ENCODE assay signal across 11 mouse cellular contexts in the genomic region with DNA sequence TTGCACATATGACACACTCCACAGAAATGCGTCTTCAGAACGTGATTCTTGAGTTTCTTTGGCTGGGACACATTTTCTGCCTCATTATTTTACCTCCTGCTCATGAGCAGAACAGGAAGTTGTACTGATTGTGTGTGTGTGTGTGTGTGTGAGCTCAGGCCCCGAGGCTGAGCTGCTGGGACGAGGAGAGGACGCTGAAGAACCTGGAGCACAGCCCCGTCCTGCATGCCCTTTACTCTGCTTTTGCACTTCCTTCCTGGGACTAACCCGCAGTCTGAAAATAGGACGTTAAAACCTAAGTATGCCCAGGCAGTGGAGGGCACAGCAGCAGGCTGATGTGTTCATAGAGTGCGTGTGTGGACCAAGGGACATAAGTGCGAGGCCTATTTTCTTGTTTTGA. TPM values are rescaled to one million over a fixed set of nuclear protein-coding genes. Genes with fewer than 3 reads are reported as not detected.
DNase-seq lines count a peak whose midpoint lies in the region; ATAC-seq and TF ChIP-seq lines count a peak whose summit lies in the region.
"Had no signal": no experiment of that assay in that cellular context is flagged by ENCODE, and none has a peak within 500 bp of the region (broad histone marks: within the 10 kb centered on the region; RNA-seq: fewer than 3 reads in every experiment).

No protein-coding gene starts in this region.

- no peaks in the 10 kb centered on the region for H3K9me3 ChIP-seq in embryonic facial prominence, embryonic 11.5 days (replicated peaks; ENCODE audit: control insufficient read depth, low read length)
- H3K9me3 ChIP-seq in heart, postnatal 0 days (replicated peaks; ENCODE audit: control insufficient read depth, low read length), result no peaks in the 10 kb centered on the region
- H3K9me3 ChIP-seq in liver, embryonic 13.5 days (replicated peaks), result no peaks in the 10 kb centered on the region
- H3K9me3 ChIP-seq: G1E; midbrain, embryonic 10.5 days; neural tube, embryonic 15.5 days had no signal

- no peak overlapping the region for H3K4me2 ChIP-seq in embryonic facial prominence, embryonic 11.5 days (ENCODE audit: low read depth, low read length)
- H3K4me2 ChIP-seq in heart, postnatal 0 days (ENCODE audit: low read depth, low read length), result peak overlapping the region; percentile 15; the same call in 1 of the 2 replicates
- H3K4me2 ChIP-seq in liver, embryonic 13.5 days, result no peak overlapping the region
- H3K4me2 ChIP-seq: neural tube, embryonic 15.5 days had no signal

- peak; percentile 23 for DNase-seq in kidney, adult 9 months
- no peak for DNase-seq in kidney, adult 18-20 months
- DNase-seq in embryonic facial prominence, embryonic 11.5 days (ENCODE audit: low spot score), result peak; percentile 32
- no peak for DNase-seq in heart, postnatal 0 days (ENCODE audit: low spot score)
- DNase-seq in liver, embryonic 13.5 days, result no peak
- no peak for DNase-seq in adrenal gland, postnatal 25 days
- DNase-seq: forebrain, postnatal 0 days had no signal

- H3K4me1 ChIP-seq in embryonic facial prominence, embryonic 11.5 days (ENCODE audit: control insufficient read depth, insufficient read depth, low read length), result peaks cover 5% of the 10 kb centered on the region
- H3K4me1 ChIP-seq in heart, postnatal 0 days (ENCODE audit: control insufficient read depth, insufficient read depth), result peaks cover 10% of the 10 kb centered on the region; the same call in 1 of the 2 replicates
- H3K4me1 ChIP-seq in liver, embryonic 13.5 days (replicated peaks), result no peaks in the 10 kb centered on the region
- H3K4me1 ChIP-seq: midbrain, embryonic 10.5 days had no signal

- no peaks in the 10 kb centered on the region for H3K27me3 ChIP-seq in embryonic facial prominence, embryonic 11.5 days (ENCODE audit: control insufficient read depth, insufficient read depth, low read length)
- H3K27me3 ChIP-seq in heart, postnatal 0 days (ENCODE audit: control insufficient read depth, insufficient read depth, low read length), result no peaks in the 10 kb centered on the region
- H3K27me3 ChIP-seq in liver, embryonic 13.5 days, result no peaks in the 10 kb centered on the region
- H3K27me3 ChIP-seq: neural tube, embryonic 15.5 days had no signal

- TF ChIP-seq CTCF in heart, postnatal 0 days (IDR thresholded peaks at IDR 0.05; ENCODE audit: low read depth), result no peak

- WGBS in embryonic facial prominence, embryonic 11.5 days, result 22% methylated on average over 10 of the region's 10 CpGs
- WGBS in heart, postnatal 0 days, result 27% methylated on average over 10 of the region's 10 CpGs
- 19% methylated on average over 10 of the region's 10 CpGs for WGBS in liver, embryonic 13.5 days (ENCODE audit: insufficient replicate concordance)

- no peak overlapping the region for H3K9ac ChIP-seq in embryonic facial prominence, embryonic 11.5 days (replicated peaks; ENCODE audit: low read length)
- no peak overlapping the region; the same call in 1 of the 2 replicates for H3K9ac ChIP-seq in heart, postnatal 0 days (replicated peaks; ENCODE audit: low read depth, low read length)
- no peak overlapping the region for H3K9ac ChIP-seq in liver, embryonic 13.5 days
- H3K9ac ChIP-seq: forebrain, postnatal 0 days; neural tube, embryonic 15.5 days had no signal

- no peak overlapping the region for H3K4me3 ChIP-seq in embryonic facial prominence, embryonic 11.5 days (ENCODE audit: low read depth, low read length)
- no peak overlapping the region for H3K4me3 ChIP-seq in heart, postnatal 0 days (ENCODE audit: low read depth, low read length)
- no peak overlapping the region for H3K4me3 ChIP-seq in liver, embryonic 13.5 days (replicated peaks)
- H3K4me3 ChIP-seq: midbrain, embryonic 10.5 days; neural tube, embryonic 15.5 days had no signal

- H3K36me3 ChIP-seq in embryonic facial prominence, embryonic 11.5 days (replicated peaks; ENCODE audit: control insufficient read depth, insufficient read depth, low read depth, low read length), result no peaks in the 10 kb centered on the region
- H3K36me3 ChIP-seq in heart, postnatal 0 days (replicated peaks; ENCODE audit: control insufficient read depth, insufficient read depth, low read length), result no peaks in the 10 kb centered on the region
- no peaks in the 10 kb centered on the region for H3K36me3 ChIP-seq in liver, embryonic 13.5 days
- H3K36me3 ChIP-seq: G1E; midbrain, embryonic 10.5 days; neural tube, embryonic 15.5 days had no signal

- TF ChIP-seq EP300 in heart, postnatal 0 days (IDR thresholded peaks at IDR 0.05; ENCODE audit: low read depth), result peak; percentile 9; the same call in 1 of the 2 replicates

- no peak for ATAC-seq in embryonic facial prominence, embryonic 11.5 days (replicated peaks; ENCODE audit: insufficient number of reproducible peaks, low FRiP score, low TSS enrichment, low read depth)
- ATAC-seq in heart, postnatal 0 days (ENCODE audit: insufficient read depth, low read depth), result peak; percentile 60
- no peak for ATAC-seq in liver, embryonic 13.5 days (ENCODE audit: low read depth)
- ATAC-seq in megakaryocyte-erythroid progenitor cell, adult 5-6 weeks (replicated peaks; ENCODE audit: low FRiP score, low TSS enrichment, poor library complexity, severe bottlenecking), result no peak
- ATAC-seq: forebrain, postnatal 0 days had no signal

- no peak overlapping the region for H3K27ac ChIP-seq in embryonic facial prominence, embryonic 11.5 days (replicated peaks; ENCODE audit: low read depth, low read length)
- H3K27ac ChIP-seq in heart, postnatal 0 days (ENCODE audit: low read depth), result peak overlapping the region; percentile 70
- peak overlapping the region; percentile 5; the same call in 1 of the 2 replicates for H3K27ac ChIP-seq in liver, embryonic 13.5 days
- H3K27ac ChIP-seq: midbrain, embryonic 10.5 days; neural tube, embryonic 15.5 days had no signal

RNA-seq across cellular contexts. Expression of a gene that starts 33.9 kb away (rescaled TPM):
- 40.2 and 42.3 TPM in 2 replicates for polyA plus RNA-seq in embryonic facial prominence, embryonic 11.5 days (2014; fragmentation: Nextera tagmentation; extraction: Ambion mirVana)
- 6.1 and 13.2 TPM in 2 replicates for total RNA-seq in heart, postnatal 0 days (2014; rRNA removed; ENCODE audit: low replicate concordance)
- 3.6 and 3.9 TPM in 2 replicates for polyA plus RNA-seq in heart, postnatal 0 days (2015; fragmentation: Nextera tagmentation; extraction: Ambion mirVana)
- polyA plus RNA-seq in liver, embryonic 13.5 days (2015; fragmentation: Nextera tagmentation; extraction: Ambion mirVana), result 2.2 and 3.2 TPM in 2 replicates
- total RNA-seq in adrenal gland, postnatal 25 days (2021), result 30.4 and 39.5 TPM in 2 replicates
- total RNA-seq in megakaryocyte-erythroid progenitor cell, adult 5-6 weeks (2014; fragmentation: Nextera tagmentation), result 3.2 and 3.8 TPM in 2 replicates
- 0.42 and 0.91 TPM in 2 replicates for total RNA-seq in megakaryocyte-erythroid progenitor cell, adult 5-6 weeks (2017)
- polyA plus RNA-seq: G1E had no signal

Comparison
In these comparisons a context has a peak if more than half of its experiments do, and no peak if none do; other contexts are left out.
1. DNase-seq: peak in kidney, adult 9 months (single experiment) and embryonic facial prominence, embryonic 11.5 days (single experiment); none in kidney, adult 18-20 months (single experiment), heart, postnatal 0 days (single experiment), liver, embryonic 13.5 days (single experiment) and adrenal gland, postnatal 25 days (single experiment).